Mouse (Mus musculus): ENCODE results near the gene Actrt3. TPM values are rescaled to one million over a fixed set of nuclear protein-coding genes. Genes with fewer than 3 reads are reported as not detected.

The Actrt3 gene
- 0.46 and 0.70 TPM in 2 replicates for polyA plus RNA-seq (2015; fragmentation: Nextera tagmentation; extraction: Ambion mirVana)

DNA sequence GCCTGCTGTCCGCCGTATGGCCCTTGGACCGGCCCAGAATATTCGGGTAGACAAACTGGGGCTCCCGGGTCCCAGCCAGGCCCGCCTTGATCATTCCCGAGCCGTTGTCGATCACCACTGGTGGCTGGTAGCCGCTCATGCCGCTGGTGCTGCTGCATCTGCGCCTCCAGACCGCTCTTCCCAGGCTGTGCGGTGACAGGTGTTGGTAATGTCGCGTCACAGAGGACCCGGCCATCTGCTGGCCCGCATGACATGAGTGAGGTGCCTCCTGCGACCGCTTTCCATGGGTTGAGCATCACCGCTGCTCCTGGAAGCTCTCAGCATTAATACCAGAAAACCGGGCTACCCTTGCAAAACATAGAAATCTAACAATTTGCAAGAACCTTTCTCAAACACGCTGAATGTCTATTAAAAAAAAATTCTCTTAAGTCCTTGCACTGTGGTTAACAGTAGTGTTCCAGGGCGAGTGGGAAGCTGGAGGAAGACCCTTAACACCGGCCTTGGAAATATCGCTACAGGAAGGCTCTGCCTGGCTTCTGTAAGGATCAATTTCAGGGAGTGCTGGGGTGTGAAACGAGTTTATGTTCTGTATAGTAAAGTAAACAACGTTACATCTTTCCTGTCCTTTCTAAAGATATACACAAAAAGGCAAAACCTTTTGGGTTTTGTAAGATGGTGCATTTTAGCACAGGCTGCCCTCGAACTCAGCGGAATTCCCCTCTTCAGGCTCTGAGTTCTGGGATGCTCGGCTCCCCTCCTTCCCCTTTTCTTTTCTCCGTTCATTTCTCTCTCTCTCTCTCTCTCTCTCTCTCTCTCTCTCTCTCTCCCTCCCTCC lies at the start of gene Actrt3:
Gene Actrt3, minus strand, starts transcription at position 229 of the 835 bp plus-strand sequence.
- peak within 1 kb of the TSS; percentile 29 for H3K9ac ChIP-seq
- H3K9me3 ChIP-seq, result no peaks in the 10 kb centered on the region
- peaks cover 7% of the 10 kb centered on the region; the same call in 1 of the 2 replicates for H3K27me3 ChIP-seq (replicated peaks)
- H3K4me2 ChIP-seq, result peak within 1 kb of the TSS; percentile 91
- peak within 1 kb of the TSS; percentile 53 for H3K4me3 ChIP-seq (replicated peaks)
- peaks cover 14% of the 10 kb centered on the region for H3K4me1 ChIP-seq
- 0 out of 2 replicates have a peak, but pooled peaks cover 4% of the 10 kb centered on the region for H3K36me3 ChIP-seq
- ATAC-seq (ENCODE audit: insufficient read depth, low FRiP score, low read depth), result no peak
- WGBS, result 2% methylated on average over 32 of the region's 32 CpGs
- peak within 1 kb of the TSS; percentile 72 for H3K27ac ChIP-seq

DNA sequence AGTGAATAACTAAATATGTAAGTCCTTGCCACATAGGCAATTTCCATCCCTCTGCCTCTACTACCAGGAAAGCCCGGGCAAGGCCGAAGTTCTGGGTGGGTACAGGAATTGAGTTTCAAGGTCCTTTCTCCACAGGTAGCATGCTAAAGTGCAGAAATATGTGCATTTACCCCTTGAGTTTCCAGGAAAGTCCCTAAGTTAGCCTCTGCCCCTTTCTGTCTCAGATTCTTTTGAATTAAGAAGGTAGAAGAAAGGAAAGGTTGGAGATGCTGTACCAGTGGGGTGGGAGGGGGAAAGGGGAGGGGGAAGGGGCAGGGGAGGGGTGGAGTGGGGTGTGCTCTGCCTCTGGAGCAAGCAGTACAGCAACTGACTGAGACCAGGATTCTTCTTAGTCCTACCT lies 48.7 kb upstream of the Actrt3 start:
- no peak overlapping the region for H3K4me2 ChIP-seq
- WGBS, result 93% methylated on average over 2 of the region's 2 CpGs
- H3K9me3 ChIP-seq, result no peaks in the 10 kb centered on the region
- H3K4me3 ChIP-seq (replicated peaks), result no peak overlapping the region
- ATAC-seq (ENCODE audit: insufficient read depth, low FRiP score, low read depth), result no peak
- H3K27ac ChIP-seq, result no peak overlapping the region
- 0 out of 2 replicates have a peak, but pooled peaks cover 3% of the 10 kb centered on the region for H3K27me3 ChIP-seq (replicated peaks)
- no peaks in the 10 kb centered on the region for H3K36me3 ChIP-seq
- no peak overlapping the region for H3K9ac ChIP-seq
- H3K4me1 ChIP-seq, result peaks cover 7% of the 10 kb centered on the region

DNA sequence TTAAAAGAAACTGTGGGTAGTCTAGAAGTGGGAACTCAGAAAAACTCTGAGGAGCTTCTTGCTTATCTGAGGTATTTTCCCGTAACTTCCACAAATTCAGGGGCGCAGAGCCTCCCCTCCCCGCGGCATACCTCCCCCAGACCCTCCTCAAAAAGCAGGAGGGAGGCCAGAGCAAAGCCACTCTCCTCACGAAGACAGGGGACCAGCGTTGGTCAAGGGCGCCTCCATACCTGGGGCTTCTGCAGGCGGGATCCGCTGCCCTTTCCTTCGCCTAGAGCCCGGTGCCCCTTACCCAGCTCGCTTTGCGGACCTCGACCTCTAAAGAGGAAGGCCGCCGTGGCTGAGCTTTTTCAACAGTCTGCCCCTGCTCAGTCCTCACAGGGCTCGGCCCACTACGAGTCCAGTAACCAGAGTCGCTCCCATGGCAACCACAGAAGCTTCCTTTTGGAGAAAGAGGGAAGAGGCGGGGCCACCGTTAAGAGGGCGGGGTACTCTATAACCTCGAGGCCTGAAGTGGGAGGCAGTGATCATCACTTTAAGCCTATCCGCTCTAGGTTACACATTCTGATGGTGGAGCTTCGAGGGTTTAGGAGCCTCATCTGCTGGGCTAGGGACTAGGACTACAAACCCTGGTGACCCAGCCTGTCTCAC lies 47.8 kb upstream of the Actrt3 start, which contains the start of gene Lrrc34:
Gene Lrrc34, minus strand, starts transcription at position 430 of the 651 bp plus-strand sequence.
- 2% methylated on average over 25 of the region's 25 CpGs for WGBS
- Histone ChIP-seq H3K27me3 (replicated peaks) (0 out of 2 replicates have a peak, but pooled peaks cover 3% of the 10 kb centered on the region), H3K9me3 (no peaks in the 10 kb centered on the region), H3K27ac (no peak within 1 kb of the TSS), H3K4me1 (peaks cover 7% of the 10 kb centered on the region), H3K9ac (peak within 1 kb of the TSS; percentile 41; the same call in 1 of the 2 replicates), H3K36me3 (no peaks in the 10 kb centered on the region), H3K4me3 (replicated peaks) (peak within 1 kb of the TSS; percentile 35), H3K4me2 (peak within 1 kb of the TSS; percentile 75)
- ATAC-seq (ENCODE audit: insufficient read depth, low FRiP score, low read depth), result peak; percentile 88

DNA sequence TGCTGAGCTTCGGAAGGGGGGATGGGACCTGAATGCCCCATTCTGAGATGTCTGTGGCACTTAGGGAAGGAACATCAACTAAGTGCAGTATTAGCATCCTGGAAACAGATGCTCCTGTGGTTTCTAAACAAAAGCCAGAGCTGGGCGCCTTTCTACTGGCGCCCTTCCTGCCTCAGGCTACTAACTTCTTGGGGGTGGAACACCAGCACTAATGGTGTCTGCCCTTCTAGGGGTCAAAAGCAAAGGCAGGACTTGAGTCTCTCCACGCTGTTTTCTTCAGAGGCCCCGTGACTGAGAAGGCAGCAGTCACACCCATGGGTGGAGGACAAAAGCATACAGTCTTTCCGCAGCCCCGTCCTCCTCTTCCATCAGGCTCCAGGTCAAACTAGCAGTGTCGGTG lies 47.0 kb upstream of the Actrt3 start:
- no peak overlapping the region for H3K4me2 ChIP-seq
- H3K27me3 ChIP-seq (replicated peaks), result 0 out of 2 replicates have a peak, but pooled peaks cover 3% of the 10 kb centered on the region
- no peak overlapping the region for H3K4me3 ChIP-seq (replicated peaks)
- no peaks in the 10 kb centered on the region for H3K36me3 ChIP-seq
- peaks cover 7% of the 10 kb centered on the region for H3K4me1 ChIP-seq
- ATAC-seq (ENCODE audit: insufficient read depth, low FRiP score, low read depth), result no peak
- H3K9me3 ChIP-seq, result no peaks in the 10 kb centered on the region
- H3K27ac ChIP-seq, result no peak overlapping the region
- H3K9ac ChIP-seq, result no peak overlapping the region
- WGBS, result 50% methylated on average over 8 of the region's 8 CpGs

DNA sequence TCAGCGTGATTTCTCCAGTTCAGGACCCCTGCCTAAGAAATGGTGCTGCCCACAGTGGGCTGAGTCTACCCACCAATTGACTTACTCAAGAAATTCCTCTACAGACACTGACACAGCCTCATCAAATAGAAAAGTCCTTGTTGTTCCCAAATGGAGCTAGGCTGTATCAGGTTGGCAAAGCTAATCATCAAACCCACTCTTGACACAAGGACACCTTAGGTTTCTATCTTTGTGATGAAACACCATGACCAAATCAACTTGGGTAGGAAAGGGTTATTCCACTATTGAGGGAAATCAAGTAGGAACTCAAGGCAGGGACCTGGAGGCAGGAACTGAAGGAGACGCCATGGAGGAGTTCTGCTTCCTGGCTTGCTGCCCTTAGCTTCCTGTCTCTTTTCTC lies 44.5 kb upstream of the Actrt3 start, which contains the start of gene Lrriq4:
Gene Lrriq4, plus strand, starts transcription at position 301 of the 400 bp plus-strand sequence.
- Histone ChIP-seq H3K27ac (no peak within 1 kb of the TSS), H3K4me1 (peaks cover 4% of the 10 kb centered on the region), H3K4me3 (replicated peaks) (no peak within 1 kb of the TSS), H3K9me3 (no peaks in the 10 kb centered on the region), H3K4me2 (no peak within 1 kb of the TSS), H3K27me3 (replicated peaks) (0 out of 2 replicates have a peak, but pooled peaks cover under 1% of the 10 kb centered on the region), H3K9ac (no peak within 1 kb of the TSS), H3K36me3 (no peaks in the 10 kb centered on the region)
- 72% methylated on average over 2 of the region's 2 CpGs for WGBS
- no peak for ATAC-seq (ENCODE audit: insufficient read depth, low FRiP score, low read depth)

DNA sequence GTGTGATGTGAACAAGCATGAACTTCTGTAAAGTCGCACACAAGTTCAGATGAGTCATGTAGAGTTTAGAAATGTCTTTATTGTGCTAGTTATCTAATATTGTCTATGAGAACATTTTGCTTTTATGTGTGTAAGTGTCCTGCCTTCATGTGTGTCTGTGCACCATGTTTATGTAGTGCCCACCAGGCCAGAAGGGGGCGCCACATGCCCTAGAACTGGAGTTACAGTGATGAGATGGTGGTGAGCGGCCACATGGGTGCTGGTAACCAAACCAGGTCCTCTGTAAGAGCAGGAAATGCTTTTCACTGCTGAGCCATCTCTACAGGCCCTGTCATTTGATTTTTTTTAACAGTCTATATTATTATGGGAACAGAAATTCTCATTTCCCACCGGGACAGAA lies 35.9 kb upstream of the Actrt3 start:
- no peak overlapping the region for H3K9ac ChIP-seq
- H3K36me3 ChIP-seq, result no peaks in the 10 kb centered on the region
- no peaks in the 10 kb centered on the region for H3K9me3 ChIP-seq
- H3K4me3 ChIP-seq (replicated peaks), result no peak overlapping the region
- no peak overlapping the region for H3K4me2 ChIP-seq
- no peak for ATAC-seq (ENCODE audit: insufficient read depth, low FRiP score, low read depth)
- no peaks in the 10 kb centered on the region for H3K27me3 ChIP-seq (replicated peaks)
- no peaks in the 10 kb centered on the region for H3K4me1 ChIP-seq
- 74% methylated on average over 4 of the region's 4 CpGs for WGBS
- no peak overlapping the region for H3K27ac ChIP-seq

DNA sequence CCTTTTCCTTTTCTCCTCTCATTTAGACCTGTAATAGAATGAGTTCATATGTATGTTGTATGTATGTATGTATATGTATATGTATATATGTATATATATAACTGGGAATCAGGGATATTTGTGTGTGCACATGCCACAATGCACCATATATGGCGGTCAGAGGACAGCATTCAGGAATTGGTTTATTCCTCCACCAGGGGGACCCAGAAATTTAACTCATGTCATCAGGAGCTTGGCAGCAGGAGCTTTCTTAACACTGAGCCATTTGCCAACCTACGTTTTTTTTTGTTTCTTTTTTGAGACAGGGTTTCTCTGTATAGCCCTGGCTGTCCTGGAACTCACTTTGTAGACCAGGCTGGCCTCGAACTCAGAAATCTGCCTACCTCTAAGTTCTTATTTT lies 33.9 kb upstream of the Actrt3 start:
- 58% methylated on average over 3 of the region's 3 CpGs for WGBS
- Histone ChIP-seq H3K9me3 (no peaks in the 10 kb centered on the region), H3K4me1 (no peaks in the 10 kb centered on the region), H3K27me3 (replicated peaks) (no peaks in the 10 kb centered on the region), H3K9ac (no peak overlapping the region), H3K4me3 (replicated peaks) (no peak overlapping the region), H3K36me3 (no peaks in the 10 kb centered on the region), H3K4me2 (no peak overlapping the region), H3K27ac (no peak overlapping the region)
- ATAC-seq (ENCODE audit: insufficient read depth, low FRiP score, low read depth), result no peak

DNA sequence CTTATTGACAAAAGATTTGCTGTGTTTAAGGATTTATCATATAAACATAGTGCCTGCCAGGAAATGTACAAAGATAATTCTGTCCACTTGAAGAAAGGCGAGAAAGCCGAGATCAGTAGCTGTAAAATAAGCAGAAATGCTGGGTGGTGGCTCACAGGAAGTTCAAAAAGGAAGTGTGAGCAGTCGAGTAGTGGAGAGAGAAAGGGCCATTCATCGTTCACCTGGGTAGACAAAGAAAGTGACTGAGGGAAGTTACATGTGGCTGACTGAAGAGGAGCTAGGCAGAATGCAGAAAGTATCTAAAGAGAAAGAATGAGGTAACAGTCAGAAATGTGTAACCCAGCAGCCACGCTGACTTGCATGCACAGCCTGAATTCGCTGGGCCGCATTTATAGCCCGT lies 20.4 kb upstream of the Actrt3 start:
- Histone ChIP-seq H3K9ac (no peak overlapping the region), H3K36me3 (peaks cover 22% of the 10 kb centered on the region; the same call in 1 of the 2 replicates), H3K27ac (no peak overlapping the region), H3K27me3 (replicated peaks) (no peaks in the 10 kb centered on the region), H3K4me1 (no peaks in the 10 kb centered on the region), H3K9me3 (no peaks in the 10 kb centered on the region), H3K4me3 (replicated peaks) (no peak overlapping the region), H3K4me2 (no peak overlapping the region)
- ATAC-seq (ENCODE audit: insufficient read depth, low FRiP score, low read depth), result no peak
- 77% methylated on average over 8 of the region's 8 CpGs for WGBS

DNA sequence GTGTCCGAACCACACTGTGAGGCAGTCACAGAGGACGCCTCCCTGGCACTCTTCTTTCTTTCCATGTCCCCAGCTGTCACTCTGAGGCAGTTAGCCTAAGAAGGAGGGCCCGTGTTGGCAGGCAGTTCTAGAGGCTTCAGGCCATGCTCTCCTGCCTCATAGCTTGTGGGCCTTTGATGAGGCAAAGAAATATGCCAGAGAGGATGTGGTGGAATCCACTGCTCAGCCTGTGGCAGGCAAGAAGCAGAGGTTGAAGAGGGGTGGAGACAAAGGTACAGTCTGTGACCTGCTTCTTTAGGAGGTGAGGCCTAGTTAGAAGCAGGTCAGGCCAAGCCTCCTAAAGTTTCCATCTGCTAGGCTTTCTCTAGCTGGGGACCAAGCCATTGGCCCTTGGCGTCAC lies 11.2 kb upstream of the Actrt3 start:
- Histone ChIP-seq H3K4me1 (no peaks in the 10 kb centered on the region), H3K4me3 (replicated peaks) (no peak overlapping the region), H3K36me3 (peaks cover 52% of the 10 kb centered on the region), H3K9ac (no peak overlapping the region), H3K4me2 (no peak overlapping the region), H3K27me3 (replicated peaks) (no peaks in the 10 kb centered on the region), H3K9me3 (no peaks in the 10 kb centered on the region), H3K27ac (no peak overlapping the region)
- no peak for ATAC-seq (ENCODE audit: insufficient read depth, low FRiP score, low read depth)
- WGBS, result 92% methylated on average over 4 of the region's 4 CpGs

DNA sequence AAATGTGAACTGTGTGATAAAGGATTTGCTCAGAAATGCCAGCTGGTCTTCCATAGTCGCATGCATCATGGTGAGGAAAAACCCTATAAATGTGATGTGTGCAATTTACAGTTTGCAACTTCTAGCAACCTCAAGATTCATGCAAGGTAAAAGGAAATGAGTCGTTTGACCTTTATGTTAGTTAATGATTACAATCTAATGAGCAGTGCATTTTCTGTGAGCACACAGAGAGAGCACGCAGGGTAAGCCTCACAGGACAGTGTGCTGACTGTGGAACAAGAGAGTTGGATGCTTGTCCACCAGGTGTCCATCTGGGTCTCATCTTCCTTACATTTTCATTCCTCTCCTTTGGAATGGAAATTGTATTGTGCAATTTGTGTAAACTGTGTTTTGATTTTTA lies 9.3 kb upstream of the Actrt3 start:
- H3K36me3 ChIP-seq, result peaks cover 47% of the 10 kb centered on the region
- no peak for ATAC-seq (ENCODE audit: insufficient read depth, low FRiP score, low read depth)
- no peak overlapping the region for H3K4me3 ChIP-seq (replicated peaks)
- H3K9me3 ChIP-seq, result no peaks in the 10 kb centered on the region
- H3K27me3 ChIP-seq (replicated peaks), result no peaks in the 10 kb centered on the region
- WGBS, result 83% methylated on average over 3 of the region's 3 CpGs
- no peaks in the 10 kb centered on the region; the same call in 1 of the 2 replicates for H3K4me1 ChIP-seq
- no peak overlapping the region for H3K27ac ChIP-seq
- no peak overlapping the region for H3K4me2 ChIP-seq
- no peak overlapping the region for H3K9ac ChIP-seq

DNA sequence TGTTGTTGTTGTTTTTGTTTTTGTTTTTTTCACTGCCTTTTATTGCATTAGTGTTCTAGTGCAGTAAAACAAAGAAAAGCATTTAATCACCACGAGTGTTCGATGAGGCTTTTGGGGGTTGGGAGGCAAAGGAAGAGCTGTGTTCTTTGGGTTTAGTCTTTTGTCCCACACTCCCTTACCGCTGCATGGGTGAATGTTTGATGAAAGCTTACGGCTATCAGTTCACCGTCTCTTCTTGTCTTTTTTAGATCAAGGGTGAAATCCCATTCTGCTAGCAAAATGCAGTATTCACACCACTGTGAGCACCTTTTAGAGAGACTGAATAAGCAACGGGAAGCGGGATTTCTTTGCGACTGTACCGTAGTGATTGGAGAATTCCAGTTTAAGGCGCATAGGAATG lies 3.5 kb upstream of the Actrt3 start:
- peak overlapping the region; percentile 54 for H3K4me2 ChIP-seq
- ATAC-seq (ENCODE audit: insufficient read depth, low FRiP score, low read depth), result no peak
- WGBS, result 38% methylated on average over 10 of the region's 10 CpGs
- no peak overlapping the region for H3K9ac ChIP-seq
- H3K27ac ChIP-seq, result no peak overlapping the region
- peak overlapping the region; percentile 66 for H3K4me3 ChIP-seq (replicated peaks)
- peaks cover 14% of the 10 kb centered on the region; the same call in 1 of the 2 replicates for H3K36me3 ChIP-seq
- no peaks in the 10 kb centered on the region for H3K9me3 ChIP-seq
- H3K4me1 ChIP-seq, result peaks cover 11% of the 10 kb centered on the region
- H3K27me3 ChIP-seq (replicated peaks), result peaks cover 3% of the 10 kb centered on the region; the same call in 1 of the 2 replicates

DNA sequence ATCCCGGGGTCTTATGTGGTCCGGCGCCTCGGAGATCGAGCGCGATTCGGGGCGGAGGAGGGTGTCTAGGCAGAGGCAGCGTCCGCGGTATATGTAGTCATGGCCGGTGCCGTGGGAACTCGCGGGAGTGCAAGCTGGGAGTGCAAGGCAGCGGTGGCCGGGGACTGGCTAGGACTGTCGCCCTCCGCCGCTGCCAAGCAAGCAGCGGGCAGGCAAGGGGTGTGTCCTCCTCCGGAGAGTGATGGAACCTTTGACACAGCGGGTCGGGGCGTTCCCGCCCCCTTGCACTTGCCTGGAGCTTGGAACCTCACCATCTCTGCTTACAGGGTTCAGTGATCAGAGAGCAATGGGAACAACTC lies 3.0 kb upstream of the Actrt3 start:
- WGBS, result 1% methylated on average over 27 of the region's 27 CpGs
- H3K9me3 ChIP-seq, result no peaks in the 10 kb centered on the region
- peak overlapping the region; percentile 66 for H3K4me3 ChIP-seq (replicated peaks)
- peaks cover 11% of the 10 kb centered on the region for H3K4me1 ChIP-seq
- peak; percentile 57 for ATAC-seq (ENCODE audit: insufficient read depth, low FRiP score, low read depth)
- peak overlapping the region; percentile 94 for H3K27ac ChIP-seq
- peaks cover 13% of the 10 kb centered on the region; the same call in 1 of the 2 replicates for H3K36me3 ChIP-seq
- H3K9ac ChIP-seq, result peak overlapping the region; percentile 56
- H3K4me2 ChIP-seq, result peak overlapping the region; percentile 54
- H3K27me3 ChIP-seq (replicated peaks), result peaks cover 7% of the 10 kb centered on the region; the same call in 1 of the 2 replicates

Data from stomach, embryonic 15.5 days (tissue).